Mouse (Mus musculus) spleen, adult 2 months (tissue): ENCODE data around the gene Hao1.
A peak's percentile ranks its signal among the peaks of the same experiment; 100 is the strongest.

Experiments
- CTCF ChIP-seq: fragments of 200-500 bp; IDR thresholded peaks from 2 replicates; pipeline ENCODE4 v1.5.1; 2011; ENCODE audit warnings: mild to moderate bottlenecking, inconsistent platforms; ENCODE audit not compliant: insufficient read depth, insufficient read length, insufficient replicate concordance; ENCODE audit errors: extremely low read depth
- POLR2A ChIP-seq: fragments of 200-500 bp; IDR thresholded peaks from 2 replicates; pipeline ENCODE4 v1.6.1; 2011; ENCODE audit warnings: low read depth, low read length, inconsistent platforms

DNA sequence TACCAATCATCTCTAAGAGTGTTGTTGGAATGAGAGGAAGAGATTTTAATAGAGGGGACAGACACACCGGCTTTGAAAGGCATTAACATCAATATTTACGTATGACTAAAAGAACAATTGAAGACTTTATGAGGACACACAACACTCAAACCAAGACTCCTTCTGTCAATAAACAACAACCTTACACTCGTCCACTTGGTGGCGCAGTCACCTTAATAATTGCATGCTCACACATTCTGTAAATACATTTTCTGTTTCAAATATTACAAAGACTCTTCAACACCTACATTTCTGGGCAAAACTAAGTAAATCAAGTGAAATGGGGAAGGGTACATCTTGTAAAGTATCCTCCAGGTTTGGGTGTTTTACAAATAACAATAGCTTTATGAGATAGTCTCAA, 4.4 kb downstream of the Hao1 start:
- TF ChIP-seq CTCF (peak; percentile 10; the same call in 1 of the 2 replicates), POLR2A (no peak)
